Mouse (Mus musculus) neutrophil, adult 5-6 weeks (primary cell): Measurements from ENCODE around the gene Ddit4. TPM values are rescaled to one million over a fixed set of nuclear protein-coding genes. Genes with fewer than 3 reads are reported as not detected.

Source experiments
- ATAC-seq: fragments of 151-379, 151-347 bp; 2 replicates; pipeline ENCODE4 v1.8.0; 2017; ENCODE audit warnings: mild to moderate bottlenecking, moderate TSS enrichment; ENCODE audit not compliant: insufficient number of reproducible peaks, poor library complexity, low FRiP score, severe bottlenecking; ENCODE audit errors: extremely low read depth
- total RNA-seq: library from RNA; stranded (forward); fragments of 200-1000 nt; gene quantifications from 2 replicates; pipeline ENCODE4 v1.2.3, GENCODE M21; 2017

Gene Ddit4
- total RNA-seq, 1 experiment from 2014 or later, result 5.6 TPM

DNA sequence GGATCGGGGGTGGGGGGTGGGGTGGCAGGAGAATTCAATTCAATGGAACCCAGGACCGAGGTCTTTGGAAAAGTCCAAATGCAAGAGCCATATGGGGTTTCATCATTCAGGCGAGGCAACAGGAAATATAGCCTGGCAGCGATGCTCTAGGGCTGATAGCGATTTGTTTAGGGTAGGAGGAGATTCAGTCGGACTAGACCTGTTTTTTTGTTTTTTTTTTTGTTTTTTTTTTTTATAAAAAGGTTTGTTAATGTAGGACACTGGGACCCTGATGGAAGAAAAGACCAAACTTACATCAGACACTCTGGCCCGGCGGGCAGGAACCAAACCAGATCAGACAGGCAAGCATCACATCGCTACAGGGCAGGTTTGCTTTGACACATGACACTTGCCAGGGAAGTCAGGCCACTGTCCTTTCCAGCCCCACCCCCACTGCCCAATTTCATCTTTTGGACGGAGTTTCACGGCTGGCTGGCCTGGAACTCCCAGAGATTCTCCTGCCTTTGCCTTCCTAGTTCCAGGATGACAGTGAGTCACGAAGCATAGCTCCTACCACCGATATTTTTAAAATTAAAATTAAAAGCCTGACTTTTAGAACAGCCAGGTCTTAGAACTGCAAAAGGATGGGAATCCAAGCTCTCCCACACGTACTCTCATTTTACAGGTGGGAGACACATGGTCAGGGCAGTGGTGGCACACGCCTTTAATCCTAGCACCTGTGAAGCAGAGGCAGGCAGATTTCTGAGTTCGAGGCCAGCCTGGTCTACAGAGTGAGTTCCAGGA lies 1.3 kb upstream of the Ddit4 start:
- no peak for ATAC-seq

DNA sequence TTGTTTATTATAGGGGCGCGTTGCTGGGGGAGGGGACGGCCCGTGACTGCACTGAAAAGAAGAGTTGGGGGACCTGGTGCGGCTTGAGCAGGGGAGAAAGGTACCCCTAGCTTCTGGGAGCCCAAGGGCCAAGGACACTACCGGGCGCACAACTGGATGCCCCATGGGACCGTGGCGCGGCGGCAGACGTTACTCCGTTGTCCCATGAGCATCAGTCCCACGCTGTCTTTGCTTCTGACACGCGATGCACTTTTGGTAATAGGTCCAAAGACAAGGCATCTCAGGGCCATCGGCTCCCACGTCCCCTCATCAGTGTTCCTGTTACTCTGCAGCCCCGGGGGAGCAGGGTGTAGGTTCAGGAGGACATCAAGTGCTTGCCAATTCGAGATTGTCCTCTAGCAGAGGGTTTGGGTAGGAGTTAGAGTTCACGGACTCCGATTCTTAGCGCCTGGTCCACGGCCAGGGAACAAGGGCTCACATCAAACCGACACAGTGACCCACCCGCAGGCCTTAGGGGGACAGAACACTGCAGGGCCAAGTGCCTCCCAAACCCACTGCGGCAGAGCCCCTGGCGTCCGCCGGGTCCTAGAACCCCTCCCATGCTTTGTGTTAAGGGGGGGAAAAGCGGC lies 632 bp upstream of the Ddit4 start:
- no peak for ATAC-seq

DNA sequence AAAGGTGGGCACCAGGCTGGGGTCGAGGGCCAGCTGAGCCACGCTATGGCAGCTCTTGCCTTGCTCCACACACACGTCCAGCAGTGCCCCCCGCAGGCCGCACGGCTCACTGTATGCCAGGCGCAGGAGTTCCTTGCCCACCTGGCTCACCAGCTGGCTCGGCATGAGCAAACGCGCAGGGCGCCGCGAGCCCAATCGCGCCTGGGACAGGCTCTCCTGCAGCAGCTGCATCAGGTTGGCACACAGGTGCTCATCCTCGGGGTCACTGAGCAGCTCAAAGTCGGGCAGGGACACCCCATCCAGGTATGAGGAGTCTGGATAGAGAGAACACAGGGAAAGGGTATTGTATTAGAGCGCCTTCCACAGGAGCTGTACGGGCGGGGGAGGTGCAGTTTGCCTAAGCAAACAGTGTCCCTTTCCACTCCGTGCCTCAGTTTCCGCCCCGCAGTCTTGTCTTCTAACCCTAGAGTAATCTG lies 880 bp downstream of the Ddit4 start:
- ATAC-seq, result peak; percentile 48

DNA sequence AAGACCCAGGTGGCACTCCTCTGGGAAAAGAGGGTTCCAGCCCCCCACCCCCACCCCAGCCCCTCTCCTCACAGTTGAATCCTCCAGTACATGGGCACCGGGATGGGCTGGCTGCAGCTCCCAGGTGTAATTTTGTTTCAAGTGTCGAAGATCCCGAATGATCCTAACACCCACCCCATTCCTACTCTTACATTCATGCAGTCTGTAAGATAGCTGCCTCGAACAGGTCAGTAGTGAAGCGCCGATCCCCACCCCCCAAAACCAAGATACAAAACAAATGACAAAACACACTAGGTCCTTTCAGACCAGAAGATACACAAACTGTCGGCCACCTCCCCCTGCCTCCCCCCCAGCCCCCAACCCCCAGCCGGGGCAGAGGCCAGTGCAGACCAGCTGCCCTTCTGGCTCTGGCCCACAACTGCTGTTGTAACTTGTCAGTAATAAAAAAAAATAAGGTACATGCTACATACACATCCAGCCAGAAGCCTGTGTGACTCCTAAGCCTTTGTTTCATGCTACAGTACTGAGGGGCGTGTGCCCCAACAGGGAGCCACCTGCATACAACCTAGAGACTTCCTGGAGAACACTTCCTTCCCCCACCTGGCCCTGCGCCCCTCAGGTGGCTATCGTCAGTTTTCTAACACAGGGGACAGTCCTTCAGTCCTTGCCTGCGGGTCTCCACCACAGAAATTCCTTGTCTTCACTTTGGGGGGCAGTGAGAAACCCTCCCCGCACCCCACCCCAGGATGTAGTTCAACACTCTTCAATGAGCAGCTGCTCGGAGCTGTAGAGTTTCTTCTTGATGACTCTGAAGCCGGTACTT lies 1.6 kb downstream of the Ddit4 start:
- no peak for ATAC-seq

DNA sequence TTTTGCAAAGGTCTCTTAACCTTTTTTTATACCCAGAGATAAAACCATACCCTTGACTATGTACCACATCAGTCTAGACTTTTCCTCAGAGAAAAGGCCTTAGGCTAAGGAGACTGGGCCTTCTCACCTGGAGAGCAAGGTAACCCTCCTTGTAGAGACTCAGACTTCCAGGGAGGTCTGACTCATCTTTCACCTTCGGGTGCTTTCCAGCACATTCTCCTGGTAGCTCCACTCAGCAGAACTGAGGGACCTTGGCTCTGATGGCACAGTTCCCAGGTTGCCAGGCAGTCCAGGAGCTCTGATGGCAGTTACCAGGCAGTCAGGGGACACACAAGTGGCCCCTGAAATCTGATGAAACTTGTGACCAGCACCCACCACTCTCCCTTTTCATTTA lies 2.4 kb downstream of the Ddit4 start:
- ATAC-seq, result no peak

DNA sequence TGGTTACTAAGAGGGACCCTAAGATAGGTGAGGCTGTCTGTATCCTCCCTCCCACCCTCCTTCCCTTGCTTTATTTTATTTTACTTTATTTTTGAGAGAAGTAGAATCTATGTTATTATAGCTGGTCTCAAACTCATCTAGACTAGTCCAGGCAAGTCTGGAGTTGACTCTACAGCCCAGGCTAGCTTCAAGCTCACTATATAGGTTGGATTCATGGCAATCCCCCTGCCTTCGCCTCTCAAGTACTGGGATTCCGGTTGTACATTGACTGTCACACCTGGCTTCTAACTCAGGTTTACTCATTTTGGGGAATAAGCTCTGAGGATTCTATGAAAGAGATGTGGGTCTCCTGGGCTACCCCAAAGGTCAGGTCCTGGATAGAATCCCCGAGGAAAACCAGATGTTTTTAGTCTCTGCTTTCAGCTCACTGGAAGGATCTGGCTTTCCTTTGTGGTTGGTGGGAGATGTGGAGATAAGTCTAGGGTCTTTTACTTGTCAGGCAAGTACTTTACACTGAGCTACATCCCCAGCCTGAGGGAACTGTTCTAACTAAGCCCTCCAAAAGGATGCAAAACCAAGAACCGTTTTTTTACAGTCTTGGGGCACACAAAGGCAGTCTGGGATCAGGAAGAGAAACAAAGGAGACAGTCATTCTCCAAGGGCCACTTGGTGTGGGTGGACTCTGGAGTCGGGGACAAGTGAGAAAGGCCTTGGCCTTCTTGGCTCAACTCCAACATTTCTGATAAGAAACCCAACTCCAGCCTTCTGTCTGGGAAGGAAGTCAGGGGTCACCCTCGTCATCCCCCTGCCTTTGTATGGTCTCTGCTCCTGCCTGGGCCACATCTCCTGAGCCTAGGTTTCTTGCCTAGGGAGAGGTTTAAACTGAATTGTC lies 3.0 kb downstream of the Ddit4 start:
- ATAC-seq, result no peak

DNA sequence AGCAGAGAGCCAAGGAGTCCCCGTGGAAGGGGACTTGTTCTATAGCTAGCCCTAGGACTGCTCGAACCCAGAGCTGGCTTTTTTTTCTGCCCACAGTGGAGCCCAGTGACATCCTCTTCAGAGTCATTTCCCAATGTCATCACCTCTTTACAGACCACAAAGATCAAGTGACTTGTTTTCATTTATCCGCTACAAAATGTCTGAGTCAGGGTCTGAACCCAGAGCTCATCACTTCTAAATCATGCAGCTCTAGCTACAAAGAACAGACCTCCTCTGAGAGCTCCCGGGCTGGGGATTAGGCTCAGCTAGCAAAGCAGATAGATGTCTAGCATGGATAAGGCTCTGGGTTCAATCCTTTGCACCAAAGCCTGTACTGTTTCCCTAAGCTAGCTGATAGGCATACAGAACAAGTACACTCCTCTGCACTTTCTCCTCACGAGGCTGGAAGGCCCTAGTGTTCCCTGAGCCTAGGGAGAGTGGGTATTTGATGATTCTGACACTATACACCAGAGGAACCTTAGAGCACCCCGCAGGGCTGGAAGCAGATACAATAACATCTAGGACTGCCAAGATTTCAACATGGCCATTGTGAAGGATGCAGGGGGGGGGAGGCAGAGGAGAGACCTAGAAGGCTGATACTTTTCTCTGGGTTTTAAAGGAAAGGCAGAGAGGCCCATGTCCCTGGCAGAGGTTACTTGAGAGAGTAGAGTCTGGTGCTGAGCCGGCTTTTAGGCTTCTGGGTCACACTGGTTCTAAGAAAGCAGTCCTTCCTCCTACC lies 4.1 kb downstream of the Ddit4 start:
- ATAC-seq, result no peak

DNA sequence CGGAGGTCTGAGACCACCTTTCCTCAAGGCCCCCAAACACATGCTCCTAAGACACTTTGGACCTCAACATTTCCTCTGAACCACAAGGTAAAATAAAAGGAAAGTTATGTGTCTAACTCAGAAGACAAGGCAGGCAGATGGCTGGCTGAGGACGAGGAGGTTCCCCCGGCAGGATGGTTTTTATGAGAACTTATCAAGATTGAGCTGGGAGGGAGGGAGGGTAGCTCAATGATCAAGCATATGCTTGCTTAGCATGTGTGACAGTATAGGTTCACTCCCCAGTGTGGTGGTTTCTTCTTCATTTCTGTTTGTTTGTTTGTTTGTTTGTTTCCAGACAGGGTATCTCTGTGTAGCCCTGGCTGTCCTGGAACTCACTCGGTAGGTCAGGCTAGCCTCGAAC lies 5.3 kb downstream of the Ddit4 start:
- ATAC-seq, result no peak

DNA sequence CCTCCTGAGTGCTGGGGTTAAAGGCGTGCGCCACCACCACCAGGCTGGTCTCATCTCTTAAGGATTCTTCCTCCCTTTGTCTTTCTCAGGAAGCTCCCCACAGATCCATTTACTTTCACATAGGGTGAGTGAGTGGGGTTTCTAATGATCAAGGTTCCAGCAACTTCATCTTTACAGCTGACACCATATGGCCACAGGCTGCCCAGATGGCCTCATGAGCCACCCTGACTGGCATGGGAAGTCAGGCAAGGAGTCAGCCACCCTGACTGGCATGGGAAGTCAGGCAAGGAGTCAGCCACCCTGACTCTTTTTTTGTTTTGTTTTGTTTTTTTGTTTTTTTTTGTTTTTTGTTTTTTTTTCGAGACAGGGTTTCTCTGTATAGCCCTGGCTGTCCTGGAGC lies 6.2 kb downstream of the Ddit4 start:
- ATAC-seq, result no peak

DNA sequence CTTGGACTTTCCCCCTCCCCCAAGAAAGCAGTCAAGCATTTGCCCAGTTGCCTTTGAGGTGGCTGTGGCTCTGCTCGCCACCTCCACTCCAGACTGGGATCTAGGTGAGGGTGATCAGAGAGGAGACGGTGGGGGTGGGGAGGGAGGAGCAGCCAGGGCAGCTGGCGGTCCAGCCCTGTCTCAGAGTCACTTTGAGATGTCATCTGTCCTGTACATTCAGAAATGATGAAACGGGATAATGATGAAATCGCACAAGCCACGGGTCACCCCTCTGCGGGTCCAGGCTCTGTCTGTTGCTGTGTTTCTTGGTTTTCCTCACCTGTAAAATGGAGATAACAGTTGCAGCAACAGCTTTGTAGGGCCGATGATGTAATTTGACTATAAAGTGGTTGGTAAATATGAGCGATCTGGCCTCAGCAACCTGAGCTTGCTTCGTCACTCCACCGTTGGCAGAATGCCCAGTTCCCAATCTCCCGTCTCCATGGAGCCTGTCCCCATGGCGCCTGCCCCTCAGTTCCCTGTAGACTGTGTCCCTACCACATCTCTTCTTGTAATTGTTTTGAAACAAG lies 8.1 kb downstream of the Ddit4 start:
- 0 out of 2 replicates have a peak, but pooled peaks have one; percentile 25 for ATAC-seq

DNA sequence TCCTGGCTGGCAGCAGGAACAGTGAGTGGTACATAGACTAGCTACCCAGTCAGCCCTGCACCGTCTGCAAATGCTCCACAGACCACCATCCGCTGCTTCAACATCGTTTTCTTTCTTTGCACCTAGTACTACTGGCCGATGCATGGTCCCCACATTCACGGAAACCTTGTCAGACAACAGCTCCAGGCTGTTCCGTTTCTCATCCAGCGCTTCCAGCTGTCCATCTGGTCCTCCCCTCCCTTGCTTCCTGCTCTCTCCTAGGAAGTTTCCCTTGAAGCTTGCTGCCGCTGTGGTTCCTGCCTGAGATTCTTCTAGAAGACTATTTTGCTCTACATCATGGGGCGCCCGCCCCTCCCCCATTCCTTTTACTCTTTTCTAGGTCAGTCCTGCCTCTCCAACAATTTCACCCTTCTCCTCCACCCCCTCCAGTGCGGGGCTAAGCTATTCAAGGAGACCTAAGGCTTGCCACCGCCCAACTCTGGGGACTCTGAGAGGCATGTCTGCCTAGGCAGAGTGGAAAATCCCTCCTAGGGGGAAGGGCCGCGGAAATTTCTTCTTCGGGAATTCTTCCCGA lies 8.7 kb downstream of the Ddit4 start:
- no peak for ATAC-seq

DNA sequence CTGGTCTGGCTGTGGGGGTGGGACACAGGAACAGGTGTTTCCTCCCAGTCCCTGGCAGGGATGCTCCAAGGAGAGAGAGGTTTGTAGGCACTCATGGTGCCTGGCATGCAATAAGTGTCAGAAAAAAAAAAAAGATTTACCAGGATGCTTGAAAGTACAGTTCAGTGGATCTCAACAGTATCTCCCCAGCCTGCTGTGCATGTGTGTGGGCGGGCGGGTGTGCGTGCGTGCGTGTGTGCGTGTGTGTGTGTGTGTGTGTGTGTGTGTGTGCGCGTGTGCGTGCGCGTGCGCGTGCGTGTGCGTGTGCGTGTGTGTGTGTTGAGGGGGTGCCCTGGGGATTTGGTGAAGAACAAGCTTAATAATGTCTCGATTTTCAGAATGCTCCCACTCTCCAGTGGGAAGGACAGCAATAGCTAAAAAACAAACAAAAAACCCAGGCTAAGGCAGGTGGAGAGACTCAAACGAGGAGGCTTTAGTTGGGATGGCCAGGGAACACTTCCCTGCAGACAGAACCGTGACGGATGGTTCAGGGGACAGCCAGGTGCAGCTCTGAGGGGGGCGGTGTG lies 9.3 kb downstream of the Ddit4 start:
- ATAC-seq, result no peak

DNA sequence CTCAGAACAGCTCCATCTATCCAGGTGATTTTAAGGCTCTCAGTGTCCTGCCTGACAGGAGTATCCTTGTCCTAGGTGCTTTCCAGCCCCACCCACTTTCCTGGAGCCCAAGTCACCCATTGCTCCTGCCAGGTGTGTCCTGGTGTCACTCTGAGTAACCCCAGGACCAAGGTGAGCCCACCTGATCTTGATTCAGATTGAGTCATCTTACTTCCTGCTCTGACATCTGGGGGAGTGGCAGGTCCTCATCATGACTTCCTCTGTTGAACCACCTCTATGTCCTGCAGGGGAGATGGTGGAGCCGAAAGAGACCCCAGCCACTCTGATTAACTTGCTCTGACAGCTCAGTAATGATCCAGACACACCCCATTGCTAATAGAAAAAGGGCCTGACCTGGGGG lies 12.6 kb downstream of the Ddit4 start:
- ATAC-seq, result peak; percentile 36; the same call in 1 of the 2 replicates

DNA sequence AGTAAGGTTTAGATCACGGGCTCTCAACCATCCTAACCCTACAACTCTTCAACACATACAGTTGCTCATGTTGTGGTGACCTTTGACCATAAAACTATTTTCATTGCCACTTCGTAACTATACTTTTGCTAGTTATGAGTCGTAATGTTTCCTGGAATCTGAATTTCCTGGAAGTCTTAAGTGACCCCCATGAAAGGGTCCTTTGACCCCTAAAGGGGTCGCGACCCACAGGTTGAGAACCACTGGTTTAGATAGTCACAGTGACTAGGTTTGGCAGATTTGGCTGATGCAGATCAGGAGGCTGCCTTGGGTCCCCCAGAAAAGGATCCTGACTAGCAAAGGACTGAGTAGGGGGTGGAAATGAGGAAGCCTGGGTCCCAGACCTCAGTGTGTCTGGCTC lies 13.0 kb downstream of the Ddit4 start:
- ATAC-seq, result no peak

DNA sequence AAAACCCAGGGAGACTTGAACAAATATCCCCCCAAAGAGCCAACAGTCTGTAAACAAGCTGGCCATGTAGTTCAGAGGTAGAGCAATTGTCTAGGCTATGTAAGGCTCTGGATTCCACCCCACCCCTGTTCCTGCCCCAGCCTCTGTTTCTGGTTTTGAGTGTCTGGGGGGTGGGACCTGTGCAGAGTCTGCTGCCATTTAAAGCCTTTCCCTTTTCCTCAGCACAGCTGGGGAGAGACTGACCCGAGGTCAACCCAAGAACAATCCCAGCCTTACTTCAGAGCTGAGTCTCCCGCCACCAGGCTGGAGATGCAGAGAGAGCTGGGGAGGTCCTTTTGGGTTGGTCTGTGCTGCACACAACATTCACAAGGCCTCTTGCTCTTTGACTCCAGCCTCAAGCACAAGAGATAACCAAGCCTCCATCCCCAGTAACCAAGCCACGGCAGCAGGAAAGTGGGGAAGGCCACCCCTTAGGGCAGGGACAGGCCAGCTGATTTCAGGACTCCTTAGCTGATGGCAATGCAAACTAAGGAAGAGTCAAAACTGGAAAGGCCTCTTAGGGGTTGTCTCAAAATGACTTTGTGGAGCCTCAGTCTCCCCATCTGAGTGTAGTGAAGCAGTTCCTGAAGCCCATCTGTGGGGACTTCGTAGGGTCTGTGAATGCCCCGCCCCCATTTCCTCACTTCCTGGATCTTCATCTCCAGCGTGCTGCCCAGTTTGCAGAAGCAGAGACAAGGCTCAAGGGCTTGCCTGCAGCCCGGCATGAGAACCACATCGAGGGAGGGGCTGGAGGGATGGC lies 15.4 kb downstream of the Ddit4 start:
- ATAC-seq, result no peak

DNA sequence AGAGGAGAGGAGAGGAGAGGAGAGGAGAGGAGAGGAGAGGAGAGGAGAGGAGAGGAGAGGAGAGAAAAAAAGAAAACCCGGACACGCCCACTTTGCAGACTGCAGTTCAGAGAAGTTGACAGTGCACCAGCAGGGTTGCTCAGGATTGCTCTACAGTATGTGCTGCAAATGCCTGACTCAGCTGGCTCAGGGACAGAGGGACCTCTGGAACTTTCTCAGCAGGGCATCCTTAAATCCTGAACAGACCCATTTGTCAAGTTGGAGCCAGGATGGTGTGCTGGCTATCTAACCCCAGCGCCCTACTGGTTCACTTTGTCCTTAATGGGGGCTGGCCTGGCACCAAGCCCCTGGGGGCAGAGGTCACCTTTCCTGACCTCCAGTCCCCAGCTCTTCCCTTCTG lies 17.6 kb downstream of the Ddit4 start:
- ATAC-seq, result no peak
